Mouse (Mus musculus) midbrain, embryonic 13.5 days (tissue): ENCODE data around the gene Gsg1l. TPM values are rescaled to one million over a fixed set of nuclear protein-coding genes. Genes with fewer than 3 reads are reported as not detected.

Experiments used
- ATAC-seq: fragments of 200-750 bp; cut with Nextera tagmentation; 2 replicates; pipeline ENCODE4 v1.8.0; 2017; ENCODE audit warnings: mild to moderate bottlenecking, moderate TSS enrichment, moderate library complexity
- H3K27ac ChIP-seq: fragments of 300-500 bp; sonication (generic); 2 replicates; pipeline ENCODE4 v1.5.1; 2015; ENCODE audit warnings: inconsistent platforms, mild to moderate bottlenecking, moderate library complexity
- H3K27me3 ChIP-seq: fragments of 300-500 bp; sonication (generic); 2 replicates; pipeline ENCODE4 v1.6.1; 2015; ENCODE audit warnings: mild to moderate bottlenecking, inconsistent platforms
- H3K36me3 ChIP-seq: fragments of 300-500 bp; sonication (generic); 2 replicates; pipeline ENCODE4 v1.6.1; 2015; ENCODE audit warnings: mild to moderate bottlenecking, inconsistent platforms
- H3K4me1 ChIP-seq: fragments of 300-500 bp; sonication (generic); replicated peaks from 2 replicates; pipeline ENCODE4 v1.6.1; 2015; ENCODE audit warnings: inconsistent platforms
- H3K4me2 ChIP-seq: fragments of 300-500 bp; sonication (generic); replicated peaks from 2 replicates; pipeline ENCODE4 v1.6.1; 2015; ENCODE audit warnings: moderate library complexity, mild to moderate bottlenecking, inconsistent platforms
- H3K4me3 ChIP-seq: fragments of 300-500 bp; sonication (generic); replicated peaks from 2 replicates; pipeline ENCODE4 v1.5.1; 2015; ENCODE audit warnings: mild to moderate bottlenecking, inconsistent platforms
- H3K9ac ChIP-seq: fragments of 300-500 bp; sonication (generic); replicated peaks from 2 replicates; pipeline ENCODE4 v1.6.1; 2015; ENCODE audit warnings: mild to moderate bottlenecking, inconsistent platforms
- H3K9me3 ChIP-seq: fragments of 300-500 bp; sonication (generic); 2 replicates; pipeline ENCODE4 v1.6.1; 2016; ENCODE audit warnings: mild to moderate bottlenecking, inconsistent platforms
- WGBS: fragments of 180-500 bp; shearing (Covaris S2); methylation state at CpG from one replicate; pipeline ENCODE4 v1.1.7; 2015; 5-methylcytosine and 5-hydroxymethylcytosine counted together
- polyA plus RNA-seq: library from polyadenylated mRNA; unstranded; fragments of >200 nt; fragmentation: Nextera tagmentation; extraction: Ambion mirVana; gene quantifications from 2 replicates; pipeline ENCODE4 v1.2.1, GENCODE M21; 2015

Gsg1l gene
- polyA plus RNA-seq, 1 experiment from 2014 or later = 6.8 TPM

DNA sequence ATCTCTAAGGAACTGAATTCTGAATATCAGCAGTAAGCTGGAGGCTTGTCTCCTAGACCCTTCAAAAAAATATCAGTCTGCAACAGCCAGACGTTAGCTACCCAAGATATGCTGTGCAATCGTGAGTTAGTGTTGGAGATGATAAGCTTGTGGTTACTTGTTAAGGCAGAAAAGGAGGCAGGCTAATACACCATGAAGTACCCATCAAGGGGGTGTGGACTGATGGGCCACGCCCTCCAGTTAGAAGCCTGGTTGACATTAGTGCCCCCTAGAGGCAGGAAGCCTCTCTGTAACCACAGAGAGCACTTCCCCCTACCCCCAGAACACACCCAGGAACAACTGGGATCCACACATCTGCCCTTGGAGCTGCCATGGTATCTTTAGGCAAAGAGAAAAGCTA is 39.9 kb downstream of the Gsg1l start:
- 59% methylated on average over 3 of the region's 3 CpGs for WGBS
- no peak overlapping the region for H3K9ac ChIP-seq
- no peak for ATAC-seq
- no peaks in the 10 kb centered on the region for H3K9me3 ChIP-seq
- no peak overlapping the region for H3K4me2 ChIP-seq
- no peaks in the 10 kb centered on the region for H3K27me3 ChIP-seq
- H3K27ac ChIP-seq = no peak overlapping the region
- H3K36me3 ChIP-seq = no peaks in the 10 kb centered on the region
- peaks cover 27% of the 10 kb centered on the region for H3K4me1 ChIP-seq
- H3K4me3 ChIP-seq = no peak overlapping the region

DNA sequence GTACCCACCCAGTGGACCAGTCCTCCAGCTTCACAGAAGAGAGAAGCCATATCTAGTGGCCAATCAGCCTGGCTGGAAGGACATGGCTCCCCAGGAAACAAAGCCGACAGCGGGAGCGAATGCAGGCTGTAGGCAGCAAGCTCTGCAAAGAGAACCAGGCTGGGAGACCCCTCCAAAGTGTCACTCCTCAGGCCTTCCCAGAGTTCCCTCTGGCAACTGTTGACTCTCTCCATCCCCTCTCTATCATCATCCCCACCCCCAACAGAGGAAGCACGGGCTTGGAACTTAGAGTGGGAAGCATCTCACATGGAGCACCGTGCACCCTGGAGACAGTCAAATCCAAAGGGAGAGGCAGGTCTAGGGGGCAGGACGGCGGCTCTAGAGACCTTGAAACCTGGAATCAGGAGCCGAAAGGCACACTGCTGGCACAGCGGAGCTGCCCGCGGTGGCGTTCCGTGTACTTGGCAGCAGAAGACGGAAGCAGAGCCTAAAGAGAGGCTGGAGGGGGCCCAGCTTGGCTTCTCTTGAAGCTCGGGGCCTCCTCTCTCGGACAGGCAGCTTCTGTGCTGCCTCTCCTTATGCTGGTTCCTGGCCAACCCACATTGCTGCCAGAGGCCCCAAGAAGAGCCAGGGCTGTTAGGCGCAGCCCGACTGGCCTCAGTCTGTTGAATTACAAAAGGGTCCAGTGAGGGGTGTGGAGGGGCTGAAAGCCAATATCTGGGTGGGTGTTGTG is 41.3 kb downstream of the Gsg1l start:
- WGBS = 76% methylated on average over 18 of the region's 18 CpGs
- no peak overlapping the region for H3K27ac ChIP-seq

DNA sequence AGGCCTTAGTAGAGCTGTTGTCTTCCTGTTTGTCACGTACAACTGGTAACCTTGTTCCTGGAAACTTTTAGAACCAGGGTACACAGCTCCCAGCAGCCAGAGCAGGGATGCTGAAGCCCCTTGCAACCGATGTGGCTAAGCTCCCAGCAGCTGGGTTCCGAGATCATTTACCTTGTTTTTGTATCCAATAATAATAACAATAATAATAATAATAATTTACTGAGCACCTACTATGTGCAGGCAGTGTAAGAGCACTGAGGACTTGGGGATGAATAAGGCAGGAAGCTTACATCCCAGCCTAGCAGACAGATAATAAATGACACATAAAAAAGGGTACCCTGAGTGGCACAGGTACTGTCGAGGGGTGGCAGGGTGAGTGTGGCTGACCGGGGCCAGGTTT is 42.4 kb downstream of the Gsg1l start:
- ATAC-seq = no peak
- 91% methylated on average over 5 of the region's 5 CpGs for WGBS
- Histone ChIP-seq H3K9me3 (no peaks in the 10 kb centered on the region), H3K27me3 (no peaks in the 10 kb centered on the region), H3K4me3 (no peak overlapping the region), H3K27ac (0 out of 2 replicates have a peak overlapping the region, but pooled peaks have one; percentile 80), H3K9ac (no peak overlapping the region), H3K36me3 (no peaks in the 10 kb centered on the region), H3K4me2 (no peak overlapping the region), H3K4me1 (peaks cover 28% of the 10 kb centered on the region)

More for the DNA sequence above, 41.3 kb downstream of the Gsg1l start:
- ATAC-seq = peak; percentile 22; the same call in 1 of the 2 replicates
- H3K9me3 ChIP-seq = no peaks in the 10 kb centered on the region
- H3K4me1 ChIP-seq = peaks cover 27% of the 10 kb centered on the region
- H3K27me3 ChIP-seq = no peaks in the 10 kb centered on the region
- no peak overlapping the region for H3K4me2 ChIP-seq
- no peak overlapping the region for H3K4me3 ChIP-seq
- H3K36me3 ChIP-seq = no peaks in the 10 kb centered on the region
- no peak overlapping the region for H3K9ac ChIP-seq

DNA sequence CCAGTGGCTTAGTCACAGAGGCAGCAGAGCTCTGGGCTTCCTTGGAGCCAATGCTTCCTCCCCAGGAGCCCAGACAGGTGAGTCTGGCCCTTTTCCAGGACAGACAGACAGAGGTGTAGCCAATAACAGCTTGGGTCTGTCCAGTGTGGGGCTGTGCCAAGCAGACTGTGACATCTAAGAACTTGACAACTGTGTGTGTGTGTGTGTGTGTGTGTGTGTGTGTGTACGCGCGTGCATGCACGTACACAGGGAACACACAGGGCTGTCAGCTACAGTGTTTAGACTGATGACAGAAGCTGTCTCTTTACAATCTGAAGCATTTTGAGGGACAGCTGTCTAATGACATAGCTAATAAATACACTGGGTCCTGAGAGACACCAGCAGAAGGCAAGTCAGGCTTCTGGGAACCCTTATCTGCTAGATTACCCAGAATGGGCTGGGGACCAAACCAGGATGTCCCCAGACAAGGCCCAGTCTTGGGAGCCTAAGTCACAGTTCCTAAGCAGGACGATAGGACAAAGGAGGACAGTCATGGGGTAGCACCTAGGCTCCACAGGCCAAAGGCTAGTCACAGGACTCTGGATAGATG is 42.9 kb downstream of the Gsg1l start:
- peak overlapping the region; percentile 54 for H3K9ac ChIP-seq

DNA sequence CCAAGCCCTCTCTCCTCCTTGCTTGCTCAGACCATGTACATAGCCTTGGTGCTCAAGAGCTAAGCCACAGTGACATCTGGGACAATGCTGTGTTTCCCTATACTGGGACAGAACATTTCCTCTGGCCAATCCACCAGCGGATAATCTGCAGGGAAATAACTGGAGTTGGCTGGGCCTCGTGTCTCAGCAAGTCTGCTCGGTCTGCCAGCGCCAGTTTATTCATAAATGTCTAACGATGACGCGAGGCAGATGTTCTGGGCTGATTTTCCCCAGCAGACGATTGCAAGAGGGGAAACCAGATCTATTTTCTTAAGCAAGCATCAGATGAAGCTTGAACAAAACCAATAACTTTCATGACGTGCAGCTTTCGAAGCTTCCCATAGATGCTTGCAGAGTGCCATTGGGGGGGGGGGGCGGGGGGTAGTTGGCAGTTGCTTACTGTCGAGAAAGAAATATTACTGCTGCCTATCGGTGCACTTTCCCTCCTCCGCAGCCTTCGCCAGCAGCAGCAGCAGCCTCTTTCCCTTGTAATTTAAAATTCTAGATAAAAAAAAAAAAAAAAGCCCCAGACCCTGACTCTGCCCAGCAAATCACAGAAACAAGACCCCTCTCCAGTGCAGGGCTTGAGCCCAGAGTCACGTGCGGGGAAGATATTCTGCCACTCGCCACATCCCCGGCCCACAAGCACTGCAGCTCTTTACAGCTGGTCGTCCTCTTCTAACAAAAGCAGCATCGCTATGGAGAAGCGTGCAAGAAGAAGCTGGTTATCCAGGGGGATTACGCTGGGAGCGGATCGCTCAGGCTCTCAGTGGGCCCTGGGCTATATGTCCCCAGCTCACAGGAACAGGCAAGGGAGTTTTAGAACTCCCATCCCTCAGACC is 43.6 kb downstream of the Gsg1l start:
- 24% methylated on average over 25 of the region's 25 CpGs for WGBS
- Histone ChIP-seq H3K36me3 (no peaks in the 10 kb centered on the region), H3K4me1 (peaks cover 32% of the 10 kb centered on the region), H3K4me2 (peak overlapping the region; percentile 30), H3K27ac (peak overlapping the region; percentile 80), H3K9ac (peak overlapping the region; percentile 54), H3K27me3 (no peaks in the 10 kb centered on the region), H3K9me3 (no peaks in the 10 kb centered on the region), H3K4me3 (no peak overlapping the region)
- ATAC-seq = peak; percentile 65

More for the DNA sequence above, 42.9 kb downstream of the Gsg1l start:
- H3K36me3 ChIP-seq = no peaks in the 10 kb centered on the region
- peak overlapping the region; percentile 30 for H3K4me2 ChIP-seq
- no peak overlapping the region for H3K4me3 ChIP-seq
- no peaks in the 10 kb centered on the region for H3K9me3 ChIP-seq
- H3K27ac ChIP-seq = peak overlapping the region; percentile 80
- no peaks in the 10 kb centered on the region for H3K27me3 ChIP-seq
- H3K4me1 ChIP-seq = peaks cover 32% of the 10 kb centered on the region
- ATAC-seq = peak; percentile 73
- 85% methylated on average over 5 of the region's 5 CpGs for WGBS

DNA sequence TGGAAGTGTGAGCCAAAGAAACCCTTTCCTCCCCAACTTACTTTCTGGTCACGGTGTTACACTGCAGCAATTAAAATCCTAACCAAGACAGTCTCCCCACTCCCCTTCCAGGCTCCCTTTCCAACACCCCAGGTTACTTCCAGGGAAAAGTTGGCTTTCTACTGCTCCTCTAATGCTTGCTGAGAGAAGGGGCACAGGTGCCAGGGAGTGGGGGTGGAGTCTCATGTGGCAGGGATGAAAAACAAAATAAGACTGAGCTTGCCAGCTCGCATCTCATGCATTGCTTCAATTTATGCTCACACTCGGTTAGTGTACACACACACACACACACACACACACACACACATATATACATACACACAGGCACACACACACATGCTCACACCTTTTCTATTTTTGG is 46.9 kb downstream of the Gsg1l start:
- H3K4me1 ChIP-seq = peaks cover 38% of the 10 kb centered on the region
- H3K9me3 ChIP-seq = no peaks in the 10 kb centered on the region
- H3K27me3 ChIP-seq = no peaks in the 10 kb centered on the region
- ATAC-seq = no peak
- 74% methylated on average over 3 of the region's 3 CpGs for WGBS
- no peak overlapping the region for H3K4me3 ChIP-seq
- H3K9ac ChIP-seq = no peak overlapping the region
- no peak overlapping the region for H3K4me2 ChIP-seq
- no peak overlapping the region for H3K27ac ChIP-seq
- H3K36me3 ChIP-seq = no peaks in the 10 kb centered on the region

DNA sequence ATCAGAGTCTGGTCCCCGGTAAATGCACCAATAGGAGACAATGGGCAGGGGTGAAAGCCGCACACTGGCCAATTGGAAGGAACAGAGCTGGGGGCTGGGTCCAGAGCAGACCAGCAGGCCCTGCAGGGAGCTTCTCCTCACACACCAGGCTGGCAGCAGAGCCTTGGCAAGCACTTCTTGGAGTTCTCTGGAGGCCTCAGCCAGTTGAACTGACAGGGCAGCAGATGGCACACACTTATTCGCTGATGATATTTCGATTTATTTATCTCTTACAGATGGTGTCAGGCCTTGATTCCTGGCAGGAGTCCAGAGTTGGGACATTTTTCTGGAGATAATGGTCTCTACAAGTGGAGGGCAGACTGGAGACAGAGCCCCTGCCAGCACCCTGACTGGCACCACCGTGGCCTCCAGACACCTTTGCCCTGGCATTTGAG is 49.4 kb downstream of the Gsg1l start:
- Histone ChIP-seq H3K4me3 (no peak overlapping the region), H3K36me3 (no peaks in the 10 kb centered on the region), H3K9me3 (no peaks in the 10 kb centered on the region), H3K27me3 (no peaks in the 10 kb centered on the region), H3K4me2 (no peak overlapping the region), H3K9ac (no peak overlapping the region), H3K27ac (0 out of 2 replicates have a peak overlapping the region, but pooled peaks have one; percentile 31), H3K4me1 (peaks cover 19% of the 10 kb centered on the region)
- WGBS = 77% methylated on average over 5 of the region's 5 CpGs
- ATAC-seq = peak; percentile 53

DNA sequence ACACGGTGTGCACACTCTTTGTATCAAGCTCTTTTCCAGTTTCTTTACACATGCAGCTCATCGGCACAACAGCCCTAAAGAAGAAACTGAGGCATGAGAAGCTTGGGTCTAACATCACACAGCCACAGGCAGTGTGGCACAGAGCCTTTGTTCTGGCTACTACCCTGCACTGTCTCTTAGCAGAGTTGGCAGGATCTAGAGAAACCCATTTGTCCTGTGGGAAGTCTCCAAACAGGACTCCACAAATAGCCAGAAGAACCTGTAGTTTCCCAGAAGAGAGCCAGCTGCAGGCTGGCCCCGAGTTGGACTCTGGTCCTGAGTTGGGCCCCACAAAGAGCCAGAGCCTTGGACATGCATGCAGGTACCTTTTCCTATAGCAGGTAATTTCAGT is 49.9 kb downstream of the Gsg1l start:
- ATAC-seq = no peak

DNA sequence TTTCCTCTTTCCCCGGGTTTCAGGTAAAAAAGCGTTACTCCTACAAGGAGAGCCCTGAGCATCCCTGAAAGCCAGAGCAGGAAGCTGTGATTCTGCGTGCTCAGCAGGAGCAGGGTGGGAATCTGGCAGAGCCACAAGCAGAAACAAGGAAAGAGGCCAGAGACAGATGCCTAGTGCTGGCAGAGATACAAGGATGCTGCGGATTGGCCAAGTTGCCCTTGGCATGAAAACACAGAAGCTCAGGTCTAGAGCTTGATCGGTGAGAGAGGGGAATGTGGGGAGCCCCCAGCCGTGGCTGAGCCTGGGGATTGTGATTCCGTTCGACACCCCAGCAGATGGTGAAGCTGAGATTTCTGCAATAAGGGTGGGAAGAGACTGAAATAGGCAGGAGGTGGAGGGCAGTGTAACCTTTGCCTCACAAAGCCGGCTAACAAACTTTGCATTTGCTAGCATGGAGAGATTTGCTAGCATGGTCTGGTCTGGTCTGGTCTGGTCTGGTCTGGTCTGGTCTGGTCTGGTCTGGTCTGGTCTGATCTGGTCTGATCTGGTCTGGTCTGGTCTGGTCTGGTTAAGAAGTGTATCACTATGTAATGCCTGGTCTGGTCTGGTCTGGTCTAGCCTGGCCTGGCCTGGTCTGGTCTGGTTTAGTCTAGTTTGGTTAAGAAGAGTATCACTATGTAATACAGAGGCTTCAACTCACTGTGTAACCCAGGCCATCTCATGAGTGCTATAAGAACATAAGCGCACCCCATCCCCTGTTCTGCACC is 50.4 kb downstream of the Gsg1l start:
- WGBS = 75% methylated on average over 10 of the region's 10 CpGs
- H3K4me2 ChIP-seq = no peak overlapping the region
- no peak for ATAC-seq

More for the DNA sequence above, 49.9 kb downstream of the Gsg1l start:
- no peak overlapping the region for H3K4me2 ChIP-seq
- H3K36me3 ChIP-seq = no peaks in the 10 kb centered on the region
- WGBS = 83% methylated on average over 3 of the region's 3 CpGs
- no peak overlapping the region for H3K9ac ChIP-seq
- H3K9me3 ChIP-seq = no peaks in the 10 kb centered on the region
- no peaks in the 10 kb centered on the region for H3K27me3 ChIP-seq
- H3K4me1 ChIP-seq = peaks cover 18% of the 10 kb centered on the region
- peak overlapping the region; percentile 31; the same call in 1 of the 2 replicates for H3K27ac ChIP-seq
- H3K4me3 ChIP-seq = no peak overlapping the region

DNA sequence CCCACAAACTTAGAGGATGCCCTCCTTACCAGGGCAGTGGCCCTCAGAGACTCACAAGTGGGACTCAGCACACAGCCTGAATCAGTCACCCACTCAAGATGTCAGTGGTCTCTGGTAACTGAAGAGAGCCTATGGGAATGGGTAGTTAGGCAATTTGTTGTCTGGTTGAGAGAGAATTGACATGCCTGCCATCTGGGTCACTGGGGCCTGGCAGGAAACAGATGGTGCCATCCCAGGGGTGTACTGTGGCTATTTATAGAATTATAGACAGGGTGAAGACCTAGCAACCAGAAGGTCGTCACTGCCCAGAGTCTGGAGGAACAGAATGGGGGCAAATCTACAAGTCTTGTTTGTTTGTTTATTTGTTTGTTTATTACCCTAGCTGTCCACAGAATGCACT is 54.8 kb downstream of the Gsg1l start:
- Histone ChIP-seq H3K4me1 (peaks cover 11% of the 10 kb centered on the region), H3K27me3 (no peaks in the 10 kb centered on the region), H3K27ac (no peak overlapping the region), H3K4me2 (no peak overlapping the region), H3K36me3 (no peaks in the 10 kb centered on the region), H3K9me3 (no peaks in the 10 kb centered on the region), H3K4me3 (no peak overlapping the region), H3K9ac (no peak overlapping the region)
- 65% methylated on average over 1 of the region's 1 CpGs for WGBS
- ATAC-seq = no peak

More for the DNA sequence above, 50.4 kb downstream of the Gsg1l start:
- no peaks in the 10 kb centered on the region for H3K9me3 ChIP-seq
- no peaks in the 10 kb centered on the region for H3K36me3 ChIP-seq
- H3K9ac ChIP-seq = no peak overlapping the region
- peaks cover 22% of the 10 kb centered on the region for H3K4me1 ChIP-seq
- peak overlapping the region; percentile 35; the same call in 1 of the 2 replicates for H3K27ac ChIP-seq
- no peaks in the 10 kb centered on the region for H3K27me3 ChIP-seq
- no peak overlapping the region for H3K4me3 ChIP-seq

DNA sequence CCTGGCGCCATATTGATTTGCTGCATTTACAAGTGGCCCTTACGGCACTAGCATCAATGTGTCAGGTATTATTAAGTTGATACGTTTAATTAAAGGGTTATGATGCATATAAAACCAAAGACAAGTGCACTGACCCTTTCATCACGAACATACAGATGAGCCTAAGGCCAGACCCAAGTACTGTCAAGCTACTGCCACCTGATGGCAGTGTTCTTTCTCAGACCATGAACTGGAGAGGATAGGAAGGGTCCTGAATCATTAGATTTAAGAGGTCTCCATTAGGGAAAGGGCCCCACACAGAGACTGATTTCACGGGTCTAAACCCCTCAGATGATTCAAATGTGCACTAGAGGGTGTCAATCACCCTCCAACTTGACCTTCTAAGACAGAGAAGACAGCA is 55.6 kb downstream of the Gsg1l start:
- ATAC-seq = no peak
- Histone ChIP-seq H3K36me3 (no peaks in the 10 kb centered on the region), H3K27ac (no peak overlapping the region), H3K4me1 (peaks cover 8% of the 10 kb centered on the region; the same call in 1 of the 2 replicates), H3K4me3 (no peak overlapping the region), H3K27me3 (no peaks in the 10 kb centered on the region), H3K9me3 (no peaks in the 10 kb centered on the region), H3K4me2 (no peak overlapping the region), H3K9ac (no peak overlapping the region)
- WGBS = 59% methylated on average over 5 of the region's 5 CpGs
